Mouse (Mus musculus): Measurements from ENCODE around the gene Slc27a5.

DNA sequence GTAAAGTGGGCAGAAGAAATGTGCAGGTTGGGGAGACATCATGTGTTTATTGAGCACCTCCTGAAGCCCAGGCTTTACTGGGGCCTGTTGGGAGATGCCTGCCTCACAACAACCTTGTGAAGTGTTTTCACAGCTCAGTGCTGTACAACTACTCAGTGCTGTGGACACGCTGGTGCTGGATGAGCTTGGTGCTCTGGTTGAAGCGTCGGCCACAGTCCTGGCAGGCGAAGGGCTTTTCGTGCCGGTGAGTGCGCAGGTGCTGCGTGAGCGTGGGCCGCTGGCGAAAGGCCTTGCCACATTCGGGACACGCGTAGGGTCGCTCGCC, 45.1 kb upstream of the Slc27a5 start:
- no peak for TF ChIP-seq EP300 (IDR thresholded peaks at IDR 0.05)
- no peak for TF ChIP-seq CTCF (IDR thresholded peaks at IDR 0.05)
